Mouse (Mus musculus): ENCODE measurements around the gene Hnf1b.

GRCm38 (mm10) chr11:83833517-83833916 is 16.3 kb upstream of the Hnf1b start:
- TF ChIP-seq POLR2A (IDR thresholded peaks at IDR 0.05; ENCODE audit: borderline replicate concordance, extremely low read depth, low read depth, low read length): no peak
- no peak for TF ChIP-seq CTCF (IDR thresholded peaks at IDR 0.05; ENCODE audit: insufficient read depth, low read length)

Data from lung, adult 2 months (tissue).